Mouse (Mus musculus): Measurements from ENCODE around the gene Gatd1.

Gatd1 gene

DNA sequence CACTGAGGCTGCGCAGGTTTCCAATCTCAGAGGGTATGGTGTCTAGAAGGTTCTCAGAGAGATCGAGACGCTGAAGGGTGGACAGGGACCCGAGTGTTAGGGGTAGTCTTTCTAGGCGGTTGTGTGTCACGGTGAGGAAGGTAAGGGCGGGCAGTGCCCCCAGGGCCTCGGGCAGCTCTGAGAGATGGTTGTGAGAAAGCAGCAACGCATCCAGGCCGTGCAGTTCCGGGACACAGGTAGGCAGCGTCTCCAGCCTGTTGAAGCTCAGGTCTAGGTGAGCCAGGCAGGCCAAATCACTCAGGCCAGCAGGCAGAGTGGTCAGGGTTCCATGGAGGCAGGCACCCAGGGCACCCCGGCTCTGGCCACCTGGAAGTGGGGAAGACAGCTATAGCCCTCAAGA, 28.3 kb upstream of the Gatd1 start:
- peak in 1 of 2 experiments; percentile 7 for DNase-seq (ENCODE audit: low spot score in 2 of 2)

DNA sequence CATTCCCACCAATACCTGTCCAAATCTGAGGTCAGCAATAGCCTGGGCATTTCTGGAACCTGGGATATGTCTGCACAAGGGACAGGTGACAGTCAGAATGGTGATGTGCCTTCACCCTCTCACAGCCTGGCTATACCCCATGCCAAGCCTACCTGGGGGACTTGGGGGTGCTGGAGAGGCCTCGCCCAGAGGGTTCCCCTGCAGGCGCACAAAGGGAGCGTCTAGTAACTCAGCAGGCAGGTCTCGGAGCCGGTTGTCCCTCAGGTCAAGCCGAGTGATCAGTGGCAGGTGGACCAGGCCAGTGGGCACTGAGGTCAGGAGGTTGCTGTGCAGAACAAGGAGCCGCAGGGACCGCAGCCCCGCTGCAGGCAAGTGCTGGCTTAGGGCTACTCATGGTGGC, 27.5 kb upstream of the Gatd1 start:
- peak in 1 of 2 experiments; percentile 6 for DNase-seq (ENCODE audit: low spot score in 2 of 2)

GRCm38 (mm10) chr7:141440613-141441012, 26.7 kb upstream of the Gatd1 start:
- DNase-seq (ENCODE audit: low spot score in 2 of 2): peak in 1 of 2 experiments; percentile 31

DNA sequence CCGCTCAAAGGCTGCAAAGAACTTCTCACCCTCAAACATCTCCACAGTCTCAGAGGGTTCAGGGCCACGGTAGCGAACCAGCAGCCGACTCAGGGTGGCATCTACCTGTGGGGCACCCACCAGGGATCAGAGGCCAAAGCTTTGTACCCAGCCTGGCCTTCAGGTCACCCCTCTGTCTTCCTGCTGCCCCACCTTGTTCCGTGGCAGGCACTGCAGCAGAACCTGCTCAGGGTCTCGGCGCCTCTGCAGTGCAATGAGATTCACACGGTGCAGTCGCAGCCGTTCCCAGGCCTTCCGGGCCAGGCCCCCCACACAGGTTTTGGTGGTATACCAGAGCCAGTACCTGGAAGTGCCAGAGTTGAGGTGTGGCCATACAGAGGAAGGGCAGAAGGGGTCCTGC, 25.9 kb upstream of the Gatd1 start:
- DNase-seq (ENCODE audit: low spot score in 2 of 2): peak in 1 of 2 experiments; percentile 10

DNA sequence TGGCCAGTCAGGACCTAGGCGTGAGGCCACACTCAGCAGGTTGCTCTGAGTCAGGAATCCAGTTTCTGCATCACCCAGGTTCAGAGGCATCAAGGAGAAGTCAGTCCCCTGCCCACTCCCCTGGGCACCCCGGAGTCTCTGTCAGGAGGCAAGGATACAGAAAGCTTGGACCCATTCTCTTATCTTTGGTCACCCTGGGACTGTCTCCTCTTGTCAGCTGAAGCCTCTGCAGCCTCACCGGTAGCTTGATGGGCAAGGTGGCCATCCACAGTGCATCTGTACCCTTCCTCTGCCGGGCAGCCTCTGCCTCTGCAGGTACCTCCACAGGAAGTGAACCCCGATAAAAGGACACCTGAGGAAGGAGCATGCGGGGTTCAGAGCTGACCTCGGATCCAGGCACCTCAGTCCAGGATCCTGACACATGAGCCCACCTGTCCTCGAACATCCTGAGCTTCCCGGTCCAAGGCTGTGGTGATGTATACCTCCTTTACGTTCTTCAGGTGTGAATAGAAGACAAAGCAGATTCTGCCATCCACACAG, 25.3 kb upstream of the Gatd1 start:
- no peak for DNase-seq (ENCODE audit: low spot score in 2 of 2)

DNA sequence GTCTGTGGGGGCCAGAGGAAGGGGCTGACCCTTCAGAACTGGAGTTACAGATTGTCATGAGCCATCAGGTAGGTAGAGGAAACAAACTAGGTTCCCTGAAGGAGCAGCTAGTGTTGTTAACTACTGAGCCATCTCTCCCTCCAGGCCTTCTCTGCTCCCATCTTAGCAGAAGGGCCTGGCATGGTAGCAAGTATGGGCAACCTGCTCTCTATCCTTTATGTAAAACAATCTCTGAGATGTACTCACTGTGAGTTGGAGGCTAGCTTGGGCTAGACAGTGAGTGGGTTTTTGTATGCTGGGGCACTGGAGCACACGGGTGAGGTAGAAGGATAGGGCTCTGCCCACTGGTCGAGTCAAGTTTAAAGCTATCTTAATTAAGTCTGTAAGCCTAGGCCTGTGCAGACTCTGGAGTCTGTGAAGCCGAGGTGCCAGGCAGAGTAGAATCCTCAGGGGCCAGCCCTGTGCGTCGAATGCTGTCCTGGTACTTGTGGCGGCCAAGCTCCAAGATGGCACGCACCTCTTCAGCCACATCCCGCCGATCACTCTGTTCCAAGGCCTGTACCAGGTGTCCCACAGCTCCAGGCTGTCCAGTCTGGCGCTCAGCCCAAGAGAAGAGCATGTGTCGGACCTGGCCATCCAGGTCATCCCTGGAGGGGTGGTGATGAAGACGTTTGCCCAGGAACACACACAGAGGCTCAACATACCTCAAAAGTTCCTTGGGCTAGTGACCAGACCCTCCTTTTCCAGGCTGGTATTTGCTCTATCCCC, 24.4 kb upstream of the Gatd1 start:
- DNase-seq (ENCODE audit: low spot score in 2 of 2): peak in 1 of 2 experiments; percentile 22

- peak; percentile 65 to 77 for DNase-seq (ENCODE audit: low spot score in 2 of 2)
Observed at GRCm38 (mm10) chr7:141437178-141438120, 23.5 kb upstream of the Gatd1 start, which contains the start of gene Slc25a22. Gene Slc25a22, minus strand, starts transcription at chr7:141437892.

DNA sequence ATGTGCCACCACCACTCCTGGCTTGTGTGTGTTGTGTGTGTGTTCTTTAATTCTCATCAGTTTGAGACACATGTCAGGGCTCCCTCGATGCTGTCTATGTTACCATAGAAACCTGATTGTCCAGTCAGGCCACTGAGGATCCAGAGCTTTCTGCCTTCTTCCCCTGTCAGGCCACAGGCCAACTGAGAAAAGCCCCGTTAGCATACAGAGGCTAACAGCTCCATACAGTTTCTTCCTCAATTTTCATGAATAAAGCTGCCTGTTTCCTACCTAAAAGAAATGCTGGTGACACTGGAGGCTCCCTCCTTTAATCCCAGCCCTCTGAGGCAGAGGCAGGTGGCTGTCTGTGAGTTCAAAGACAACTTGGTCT, 22.6 kb upstream of the Gatd1 start:
- no peak for DNase-seq (ENCODE audit: low spot score in 2 of 2)

GRCm38 (mm10) chr7:141435856-141436522, 22.1 kb upstream of the Gatd1 start:
- no peak for DNase-seq (ENCODE audit: low spot score in 2 of 2)

DNA sequence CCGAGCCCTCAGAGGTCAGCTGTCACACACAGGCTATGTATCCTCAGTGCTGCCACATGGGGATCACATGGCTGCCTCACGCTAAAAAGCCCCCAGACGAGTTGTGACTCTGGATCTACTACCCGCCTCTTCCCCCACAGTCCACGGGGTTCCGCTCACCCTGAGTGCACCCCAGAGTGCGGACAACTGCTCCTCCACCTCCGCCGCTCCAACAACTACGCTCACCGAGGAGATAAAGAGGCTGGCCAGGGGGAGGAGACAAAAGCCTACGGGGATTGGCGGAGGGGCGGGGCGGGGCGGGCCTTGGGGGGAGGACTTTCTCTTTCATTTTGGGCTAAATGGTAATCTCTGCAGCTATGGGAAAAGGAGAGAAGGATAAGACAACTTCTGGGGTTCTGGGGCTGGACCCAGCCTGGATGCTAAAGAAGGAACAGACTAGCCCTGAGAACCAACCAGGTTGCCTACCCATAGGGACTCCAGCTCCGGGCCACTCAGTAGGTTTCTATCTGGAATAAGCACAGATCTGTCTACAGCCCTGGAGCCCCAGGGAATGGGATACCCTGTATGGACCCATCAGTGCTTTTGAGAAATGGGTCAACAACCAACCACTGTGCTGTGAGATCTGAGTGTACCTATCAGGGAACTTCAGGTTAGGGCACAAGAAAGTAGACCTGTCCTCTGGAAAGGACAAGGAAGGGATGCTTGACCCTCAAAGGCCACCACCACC, 21.4 kb upstream of the Gatd1 start:
- peak in 1 of 2 experiments; percentile 40 for DNase-seq (ENCODE audit: low spot score in 2 of 2)

- peak; percentile 46 to 58 for DNase-seq (ENCODE audit: low spot score in 2 of 2)
Observed at GRCm38 (mm10) chr7:141434464-141434863, 20.5 kb upstream of the Gatd1 start.

- peak in 1 of 2 experiments; percentile 31 for DNase-seq (ENCODE audit: low spot score in 2 of 2)
Observed at GRCm38 (mm10) chr7:141433517-141434400, 19.8 kb upstream of the Gatd1 start.

GRCm38 (mm10) chr7:141432741-141433516, 19.0 kb upstream of the Gatd1 start:
- peak in 1 of 2 experiments; percentile 16 for DNase-seq (ENCODE audit: low spot score in 2 of 2)

- peak in 1 of 2 experiments; percentile 7 for DNase-seq (ENCODE audit: low spot score in 2 of 2)
Observed at GRCm38 (mm10) chr7:141432186-141432611, 18.3 kb upstream of the Gatd1 start.

- peak in 1 of 2 experiments; percentile 9 for DNase-seq (ENCODE audit: low spot score in 2 of 2)
Observed at GRCm38 (mm10) chr7:141431434-141432185, 17.7 kb upstream of the Gatd1 start.

GRCm38 (mm10) chr7:141430585-141431240, 16.8 kb upstream of the Gatd1 start:
- no peak for DNase-seq (ENCODE audit: low spot score in 2 of 2)

DNA sequence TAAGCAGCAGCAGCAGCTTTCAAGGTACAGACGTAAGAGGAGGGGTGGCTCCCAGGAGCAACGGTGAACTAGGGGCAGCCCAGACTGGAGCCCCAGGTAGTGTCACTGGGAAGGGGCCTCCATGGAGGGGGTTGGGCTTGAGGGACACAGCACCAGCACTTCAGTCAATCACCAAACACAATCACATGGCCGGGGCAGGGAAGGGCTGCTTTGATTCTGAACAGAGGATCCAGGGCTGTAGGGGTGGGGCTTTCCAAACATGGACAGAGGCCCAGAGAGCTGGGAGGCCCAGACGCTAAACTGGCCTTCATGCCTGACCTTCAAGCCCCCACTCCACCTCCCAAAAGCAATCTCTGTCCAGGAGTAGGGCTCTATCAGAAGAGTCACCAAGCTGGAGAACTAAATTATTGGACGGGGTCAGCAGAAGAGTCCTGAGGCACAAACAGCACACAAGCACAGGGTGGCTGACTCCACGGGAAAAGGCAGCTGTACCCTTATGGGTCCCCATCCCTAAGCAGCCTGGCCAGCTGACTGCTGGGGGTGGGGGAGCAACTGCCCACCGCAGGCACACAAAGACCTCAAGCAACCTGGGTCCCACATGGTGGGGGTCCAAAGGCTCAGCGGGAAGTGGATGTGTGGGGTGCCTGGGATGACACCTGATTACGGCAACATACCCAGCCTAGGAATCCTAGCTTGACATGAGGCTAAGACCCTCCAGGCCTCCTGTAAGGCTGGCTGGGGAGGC, 16.1 kb upstream of the Gatd1 start:
- no peak for DNase-seq (ENCODE audit: low spot score in 2 of 2)
